20 mouse cellular contexts compared by ENCODE assay signal in the genomic region with DNA sequence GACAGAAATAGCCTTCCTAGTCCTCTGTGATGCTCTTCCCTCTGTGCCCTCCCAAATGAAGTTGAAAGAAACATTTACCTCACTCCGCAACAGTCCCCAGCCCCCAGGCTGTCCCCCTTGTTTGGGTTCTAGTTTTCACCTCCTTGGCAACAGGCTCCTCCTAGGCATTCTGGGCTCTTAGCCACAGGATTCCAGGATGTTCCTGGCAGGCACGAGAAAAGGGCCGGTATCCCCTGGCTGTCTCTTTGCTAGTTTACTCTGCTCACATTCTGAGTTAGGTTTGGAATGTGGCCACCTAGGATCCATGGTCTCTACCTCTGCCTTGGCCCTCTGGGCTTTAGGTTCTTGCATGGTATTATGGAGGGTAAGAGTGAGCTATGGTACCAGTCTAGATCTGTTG.
DNase-seq lines count a peak whose midpoint lies in the region; ATAC-seq and TF ChIP-seq lines count a peak whose summit lies in the region.
"Had no signal": no experiment of that assay in that cellular context is flagged by ENCODE, and none has a peak within 500 bp of the region (broad histone marks: within the 10 kb centered on the region; RNA-seq: fewer than 3 reads in every experiment).

No protein-coding gene starts in this region.

- WGBS in heart, embryonic 11.5 days (ENCODE audit: insufficient replicate concordance), result 57% methylated on average over 3 of the region's 3 CpGs

- in situ Hi-C loops in Patski (cut with MboI; ENCODE audit: low pct_unique_long_range_greater_than_20kb), result no loop called here

- no peaks in the 10 kb centered on the region for H3K4me1 ChIP-seq in heart, embryonic 11.5 days (ENCODE audit: control insufficient read depth, insufficient read depth, low read length)
- H3K4me1 ChIP-seq: forebrain, embryonic 10.5 days; hindbrain, embryonic 13.5 days; neural tube, embryonic 15.5 days had no signal

- no peaks in the 10 kb centered on the region for H3K27me3 ChIP-seq in heart, embryonic 11.5 days (ENCODE audit: control insufficient read depth, insufficient read depth, low read length)
- no peaks in the 10 kb centered on the region for H3K27me3 ChIP-seq in Patski
- H3K27me3 ChIP-seq: hindbrain, embryonic 13.5 days; neural tube, embryonic 15.5 days had no signal

- intact Hi-C loops in heart, postnatal 10 days (cut with DNase I), result no loop called here

- no peak overlapping the region for H3K4me2 ChIP-seq in heart, embryonic 11.5 days
- H3K4me2 ChIP-seq: hindbrain, embryonic 13.5 days; midbrain, embryonic 11.5 days; neural tube, embryonic 15.5 days had no signal

- no peak overlapping the region for H3K4me3 ChIP-seq in heart, embryonic 11.5 days (ENCODE audit: low read depth, low read length)
- H3K4me3 ChIP-seq: forebrain, embryonic 10.5 days; hindbrain, embryonic 13.5 days; neural tube, embryonic 15.5 days had no signal

- peak; percentile 35 to 37 for DNase-seq in heart, postnatal 10 days
- peak; percentile 7 for DNase-seq in lung, postnatal 14 days
- DNase-seq in lung, postnatal 4 days, result no peak
- peak; percentile 17 for DNase-seq in Patski (ENCODE audit: low read depth, low spot score)
- DNase-seq in lung, postnatal 36 days, result peak; percentile 22
- DNase-seq in spleen, adult 12 weeks (ENCODE audit: low spot score), result no peak
- DNase-seq: adrenal gland, postnatal 14 days; cerebellum, adult 9-10 months; forebrain, postnatal 0 days; gastrocnemius, postnatal 25 days; kidney, adult 2 months; kidney, postnatal 10 days; left cerebral cortex, postnatal 4 days; right cerebral cortex, adult 18-20 months; thymus, postnatal 14 days had no signal

- H3K27ac ChIP-seq in heart, embryonic 11.5 days (ENCODE audit: low read depth, low read length), result no peak overlapping the region
- H3K27ac ChIP-seq: forebrain, embryonic 10.5 days; hindbrain, embryonic 13.5 days; neural tube, embryonic 15.5 days had no signal

- no peak for ATAC-seq in heart, embryonic 11.5 days (replicated peaks; ENCODE audit: insufficient number of reproducible peaks, low FRiP score, low TSS enrichment)
- peak; percentile 44 for ATAC-seq in Patski
- ATAC-seq: forebrain, postnatal 0 days had no signal

- H3K9me3 ChIP-seq in heart, embryonic 11.5 days (replicated peaks; ENCODE audit: control insufficient read depth, low read length), result no peaks in the 10 kb centered on the region
- H3K9me3 ChIP-seq: forebrain, embryonic 10.5 days; hindbrain, embryonic 13.5 days; neural tube, embryonic 15.5 days had no signal

- no peak for TF ChIP-seq CTCF in Patski (IDR thresholded peaks at IDR 0.05)

- no peak overlapping the region for H3K9ac ChIP-seq in heart, embryonic 11.5 days (ENCODE audit: low read depth, low read length)
- H3K9ac ChIP-seq: forebrain, postnatal 0 days; hindbrain, embryonic 13.5 days; neural tube, embryonic 15.5 days had no signal

- POLR2A ChIA-PET in Patski (lab: Charles Lee), result no interaction called here

- CTCF ChIA-PET in Patski (lab: Charles Lee), result interaction anchor here (1.1 kb wide), 1 partner anchor 24 kb away, joined by 3 read pairs; no protein-coding TSS in a partner anchor

- H3K36me3 ChIP-seq in heart, embryonic 11.5 days (ENCODE audit: control insufficient read depth, insufficient read depth, low read length), result no peaks in the 10 kb centered on the region
- H3K36me3 ChIP-seq: forebrain, embryonic 10.5 days; hindbrain, embryonic 13.5 days; neural tube, embryonic 15.5 days had no signal

Comparison
In these comparisons a context has a peak if more than half of its experiments do, and no peak if none do; other contexts are left out.
1. DNase-seq: peak in heart, postnatal 10 days (2 of 2), lung, postnatal 14 days (single experiment), Patski (single experiment) and lung, postnatal 36 days (single experiment); none in lung, postnatal 4 days (0 of 2) and spleen, adult 12 weeks (single experiment).